Mouse (Mus musculus) liver, postnatal 0 days (tissue): Measurements from ENCODE around the gene Slc6a9. TPM values are rescaled to one million over a fixed set of nuclear protein-coding genes. Genes with fewer than 3 reads are reported as not detected.

ENCODE experiments used
- ATAC-seq: fragments of 200-750 bp; cut with Nextera tagmentation; 2 replicates; pipeline ENCODE4 v1.8.0; 2017; ENCODE audit warnings: mild to moderate bottlenecking, moderate library complexity
- DNase-seq: peaks from one replicate; pipeline ENCODE4 v3.0.0-alpha.2; 2016
- H3K27ac ChIP-seq: fragments of 300-500 bp; sonication (generic); 2 replicates; pipeline ENCODE4 v1.5.1; 2014; ENCODE audit warnings: antibody characterized with exemption, moderate library complexity, mild to moderate bottlenecking, low read depth
- H3K27me3 ChIP-seq: fragments of 300-500 bp; sonication (generic); 2 replicates; pipeline ENCODE4 v1.6.1; 2014; ENCODE audit warnings: low read length, control low read depth, mixed read lengths; ENCODE audit not compliant: insufficient read depth
- H3K36me3 ChIP-seq: fragments of 300-500 bp; sonication (generic); replicated peaks from 2 replicates; pipeline ENCODE4 v1.6.1; 2014; ENCODE audit warnings: mild to moderate bottlenecking, control low read depth, low read length, moderate library complexity, mixed read lengths; ENCODE audit not compliant: insufficient read depth
- H3K4me1 ChIP-seq: fragments of 300-500 bp; sonication (generic); 2 replicates; pipeline ENCODE4 v1.6.1; 2014; ENCODE audit warnings: antibody characterized with exemption, mild to moderate bottlenecking, control low read depth; ENCODE audit not compliant: insufficient read depth
- H3K4me2 ChIP-seq: fragments of 300-500 bp; sonication (generic); 2 replicates; pipeline ENCODE4 v1.6.1; 2014; ENCODE audit warnings: low read depth, mild to moderate bottlenecking, low read length, moderate library complexity, mixed read lengths
- H3K4me3 ChIP-seq: fragments of 300-500 bp; sonication (generic); 2 replicates; pipeline ENCODE4 v1.5.1; 2014; ENCODE audit warnings: low read depth, low read length
- H3K9ac ChIP-seq: fragments of 300-500 bp; sonication (generic); replicated peaks from 2 replicates; pipeline ENCODE4 v1.6.1; 2014; ENCODE audit warnings: mild to moderate bottlenecking, moderate library complexity
- H3K9me3 ChIP-seq: fragments of 300-500 bp; sonication (generic); 2 replicates; pipeline ENCODE4 v1.6.1; 2016; ENCODE audit warnings: mild to moderate bottlenecking, control low read depth, low read length, mixed read lengths
- CTCF ChIP-seq: sonication (generic); IDR thresholded peaks from 2 replicates; pipeline ENCODE4 v1.5.1; 2016; ENCODE audit warnings: antibody characterized with exemption, low read depth
- EP300 ChIP-seq: IDR thresholded peaks from 2 replicates; pipeline ENCODE4 v1.6.1; 2016; ENCODE audit warnings: antibody characterized with exemption, low read depth, mild to moderate bottlenecking
- WGBS: fragments of 180-500 bp; shearing (Covaris S2); extraction: QIAGEN DNeasy Blood & Tissue Kit; methylation state at CpG from one replicate; pipeline ENCODE4 v1.1.7; 2014; ENCODE audit not compliant: insufficient replicate concordance; 5-methylcytosine and 5-hydroxymethylcytosine counted together
- polyA plus RNA-seq: library from polyadenylated mRNA; unstranded; fragments of >200 nt; fragmentation: Nextera tagmentation; extraction: Ambion mirVana; gene quantifications from 2 replicates; pipeline ENCODE4 v1.2.1, GENCODE M21; 2015

Slc6a9 gene
- polyA plus RNA-seq, 1 experiment from 2014 or later: 19.5 TPM

GRCm38 (mm10) chr4:117836204-117836767 lies 2.0 kb downstream of the Slc6a9 start:
- ATAC-seq (peak; percentile 78), DNase-seq (peak; percentile 95)
- Histone ChIP-seq H3K4me3 (peak overlapping the region; percentile 80), H3K27me3 (no peaks in the 10 kb centered on the region; the same call in 1 of the 2 replicates), H3K9ac (peak overlapping the region; percentile 85), H3K9me3 (no peaks in the 10 kb centered on the region), H3K4me2 (peak overlapping the region; percentile 93), H3K27ac (peak overlapping the region; percentile 92), H3K4me1 (peaks cover 35% of the 10 kb centered on the region), H3K36me3 (peaks cover 21% of the 10 kb centered on the region)
- no peak for TF ChIP-seq CTCF
- TF ChIP-seq EP300: no peak
- WGBS: under 1% methylated on average over 43 of the region's 48 CpGs

GRCm38 (mm10) chr4:117837271-117837670 lies 3.0 kb downstream of the Slc6a9 start:
- H3K4me2 ChIP-seq: peak overlapping the region; percentile 93
- no peaks in the 10 kb centered on the region for H3K9me3 ChIP-seq

GRCm38 (mm10) chr4:117839366-117839765 lies 5.1 kb downstream of the Slc6a9 start:
- Histone ChIP-seq H3K27me3 (no peaks in the 10 kb centered on the region; the same call in 1 of the 2 replicates), H3K9me3 (no peaks in the 10 kb centered on the region), H3K4me3 (no peak overlapping the region), H3K4me1 (peaks cover 17% of the 10 kb centered on the region), H3K36me3 (peaks cover 38% of the 10 kb centered on the region), H3K27ac (no peak overlapping the region), H3K9ac (no peak overlapping the region), H3K4me2 (no peak overlapping the region)
- WGBS: 71% methylated on average over 6 of the region's 6 CpGs
- no peak for TF ChIP-seq CTCF
- no peak for TF ChIP-seq EP300
- no peak for ATAC-seq
- no peak for DNase-seq

More at GRCm38 (mm10) chr4:117837271-117837670, 3.0 kb downstream of the Slc6a9 start:
- Histone ChIP-seq H3K4me1 (peaks cover 26% of the 10 kb centered on the region), H3K27me3 (no peaks in the 10 kb centered on the region; the same call in 1 of the 2 replicates), H3K4me3 (peak overlapping the region; percentile 80), H3K27ac (no peak overlapping the region), H3K36me3 (peaks cover 23% of the 10 kb centered on the region), H3K9ac (peak overlapping the region; percentile 85; the same call in 1 of the 2 replicates)
- 72% methylated on average over 4 of the region's 4 CpGs for WGBS
- no peak for ATAC-seq
- TF ChIP-seq CTCF (no peak), EP300 (no peak)
- DNase-seq: no peak

- ATAC-seq (no peak), DNase-seq (no peak)
- no peaks in the 10 kb centered on the region; the same call in 1 of the 2 replicates for H3K27me3 ChIP-seq
- WGBS: 84% methylated on average over 5 of the region's 5 CpGs
- peaks cover 12% of the 10 kb centered on the region for H3K4me1 ChIP-seq
- no peaks in the 10 kb centered on the region for H3K9me3 ChIP-seq
- no peak overlapping the region for H3K4me3 ChIP-seq
- H3K36me3 ChIP-seq: peaks cover 51% of the 10 kb centered on the region
- no peak overlapping the region for H3K4me2 ChIP-seq
- TF ChIP-seq EP300: no peak
- TF ChIP-seq CTCF: no peak
- H3K9ac ChIP-seq: no peak overlapping the region
- no peak overlapping the region for H3K27ac ChIP-seq
Measured at GRCm38 (mm10) chr4:117840821-117841220, 6.5 kb downstream of the Slc6a9 start.

- Histone ChIP-seq H3K4me2 (no peak overlapping the region), H3K9me3 (no peaks in the 10 kb centered on the region), H3K27me3 (no peaks in the 10 kb centered on the region), H3K4me3 (no peak overlapping the region), H3K4me1 (peaks cover 12% of the 10 kb centered on the region), H3K27ac (no peak overlapping the region), H3K9ac (no peak overlapping the region), H3K36me3 (peaks cover 56% of the 10 kb centered on the region)
- ATAC-seq: no peak
- no peak for TF ChIP-seq EP300
- no peak for TF ChIP-seq CTCF
- DNase-seq: no peak
- WGBS: 75% methylated on average over 3 of the region's 3 CpGs
Measured at GRCm38 (mm10) chr4:117841566-117841965, 7.3 kb downstream of the Slc6a9 start.

GRCm38 (mm10) chr4:117843101-117843500 lies 8.8 kb downstream of the Slc6a9 start:
- 87% methylated on average over 5 of the region's 5 CpGs for WGBS
- no peak overlapping the region for H3K9ac ChIP-seq
- no peak overlapping the region for H3K27ac ChIP-seq
- TF ChIP-seq CTCF: no peak
- ATAC-seq: no peak
- peaks cover 12% of the 10 kb centered on the region for H3K4me1 ChIP-seq
- peaks cover 65% of the 10 kb centered on the region for H3K36me3 ChIP-seq
- no peak overlapping the region for H3K4me2 ChIP-seq
- H3K9me3 ChIP-seq: no peaks in the 10 kb centered on the region
- DNase-seq: no peak
- no peak overlapping the region for H3K4me3 ChIP-seq
- no peaks in the 10 kb centered on the region for H3K27me3 ChIP-seq
